Mouse (Mus musculus): ENCODE data around the gene Kctd5. TPM values are rescaled to one million over a fixed set of nuclear protein-coding genes. Genes with fewer than 3 reads are reported as not detected.
"Not testable (repeated sequence)": the region's sequence is repeated elsewhere in the genome, so short reads cannot be mapped to it uniquely, and the experiment has no call there.

Kctd5 gene
- 53.1 and 59.4 TPM in 2 replicates for polyA plus RNA-seq (2015; fragmentation: Nextera tagmentation; extraction: Ambion mirVana)

- peaks cover 8% of the 10 kb centered on the region for H3K4me1 ChIP-seq (replicated peaks; ENCODE audit: control insufficient read depth, insufficient read depth, low read length)
- peak within 1 kb of the TSS; percentile 92 for H3K4me3 ChIP-seq (ENCODE audit: low read length)
- H3K9me3 ChIP-seq (ENCODE audit: control insufficient read depth, low read length), result no peaks in the 10 kb centered on the region
- H3K36me3 ChIP-seq (ENCODE audit: control insufficient read depth, insufficient read depth, low read length), result no peaks in the 10 kb centered on the region
- ATAC-seq (ENCODE audit: low read depth), result peak; percentile 98
- H3K27me3 ChIP-seq (ENCODE audit: control insufficient read depth, insufficient read depth, low read depth, low read length), result no peaks in the 10 kb centered on the region
- H3K27ac ChIP-seq (ENCODE audit: low read length), result peak within 1 kb of the TSS; percentile 83
- under 1% methylated on average over 61 of the region's 62 CpGs for WGBS
- H3K4me2 ChIP-seq (ENCODE audit: low read depth, low read length), result peak within 1 kb of the TSS; percentile 63
- H3K9ac ChIP-seq (ENCODE audit: low read length), result peak within 1 kb of the TSS; percentile 97
Observed at GRCm38 (mm10) chr17:24072919-24073696, at the start of gene Kctd5. Kctd5 (minus strand) TSS chr17:24073485.

- Histone ChIP-seq H3K36me3 (ENCODE audit: control insufficient read depth, insufficient read depth, low read length) (no peaks in the 10 kb centered on the region), H3K27ac (ENCODE audit: low read length) (no peak overlapping the region), H3K4me2 (ENCODE audit: low read depth, low read length) (no peak overlapping the region), H3K9ac (ENCODE audit: low read length) (no peak overlapping the region), H3K4me3 (ENCODE audit: low read length) (no peak overlapping the region), H3K9me3 (ENCODE audit: control insufficient read depth, low read length) (no peaks in the 10 kb centered on the region), H3K4me1 (replicated peaks; ENCODE audit: control insufficient read depth, insufficient read depth, low read length) (peaks cover 5% of the 10 kb centered on the region; the same call in 1 of the 2 replicates), H3K27me3 (ENCODE audit: control insufficient read depth, insufficient read depth, low read depth, low read length) (no peaks in the 10 kb centered on the region)
- WGBS, result 71% methylated on average over 3 of the region's 3 CpGs
- ATAC-seq (ENCODE audit: low read depth), result no peak
Observed at GRCm38 (mm10) chr17:24119446-24119845, 46.2 kb upstream of the Kctd5 start.

GRCm38 (mm10) chr17:24113031-24113430 lies 39.7 kb upstream of the Kctd5 start:
- 84% methylated on average over 4 of the region's 4 CpGs for WGBS
- no peaks in the 10 kb centered on the region for H3K9me3 ChIP-seq (ENCODE audit: control insufficient read depth, low read length)
- no peak for ATAC-seq (ENCODE audit: low read depth)

GRCm38 (mm10) chr17:24111256-24111655 lies 38.0 kb upstream of the Kctd5 start:
- H3K4me2 ChIP-seq (ENCODE audit: low read depth, low read length), result no peak overlapping the region
- peaks cover 9% of the 10 kb centered on the region; the same call in 1 of the 2 replicates for H3K4me1 ChIP-seq (replicated peaks; ENCODE audit: control insufficient read depth, insufficient read depth, low read length)
- no peaks in the 10 kb centered on the region for H3K27me3 ChIP-seq (ENCODE audit: control insufficient read depth, insufficient read depth, low read depth, low read length)
- no peak overlapping the region for H3K9ac ChIP-seq (ENCODE audit: low read length)
- ATAC-seq (ENCODE audit: low read depth), result peak; percentile 28; the same call in 1 of the 2 replicates
- no peaks in the 10 kb centered on the region for H3K36me3 ChIP-seq (ENCODE audit: control insufficient read depth, insufficient read depth, low read length)
- H3K9me3 ChIP-seq (ENCODE audit: control insufficient read depth, low read length), result no peaks in the 10 kb centered on the region
- 31% methylated on average over 1 of the region's 1 CpGs for WGBS
- no peak overlapping the region for H3K27ac ChIP-seq (ENCODE audit: low read length)
- H3K4me3 ChIP-seq (ENCODE audit: low read length), result no peak overlapping the region

More at GRCm38 (mm10) chr17:24113031-24113430, 39.7 kb upstream of the Kctd5 start:
- Histone ChIP-seq H3K36me3 (ENCODE audit: control insufficient read depth, insufficient read depth, low read length) (no peaks in the 10 kb centered on the region), H3K4me3 (ENCODE audit: low read length) (no peak overlapping the region), H3K9ac (ENCODE audit: low read length) (no peak overlapping the region), H3K4me2 (ENCODE audit: low read depth, low read length) (no peak overlapping the region), H3K27ac (ENCODE audit: low read length) (no peak overlapping the region), H3K27me3 (ENCODE audit: control insufficient read depth, insufficient read depth, low read depth, low read length) (no peaks in the 10 kb centered on the region), H3K4me1 (replicated peaks; ENCODE audit: control insufficient read depth, insufficient read depth, low read length) (peaks cover 10% of the 10 kb centered on the region; the same call in 1 of the 2 replicates)

- Histone ChIP-seq H3K9ac (ENCODE audit: low read length) (no peak overlapping the region), H3K36me3 (ENCODE audit: control insufficient read depth, insufficient read depth, low read length) (peaks cover 4% of the 10 kb centered on the region), H3K4me2 (ENCODE audit: low read depth, low read length) (no peak overlapping the region), H3K27me3 (ENCODE audit: control insufficient read depth, insufficient read depth, low read depth, low read length) (no peaks in the 10 kb centered on the region), H3K4me1 (replicated peaks; ENCODE audit: control insufficient read depth, insufficient read depth, low read length) (0 out of 2 replicates have a peak, but pooled peaks cover 5% of the 10 kb centered on the region), H3K27ac (ENCODE audit: low read length) (no peak overlapping the region), H3K9me3 (ENCODE audit: control insufficient read depth, low read length) (no peaks in the 10 kb centered on the region), H3K4me3 (ENCODE audit: low read length) (no peak overlapping the region)
- WGBS, result 60% methylated on average over 1 of the region's 1 CpGs
- ATAC-seq (ENCODE audit: low read depth), result no peak
Observed at GRCm38 (mm10) chr17:24108896-24109295, 35.6 kb upstream of the Kctd5 start.

- no peaks in the 10 kb centered on the region for H3K9me3 ChIP-seq (ENCODE audit: control insufficient read depth, low read length)
- WGBS, result 86% methylated on average over 2 of the region's 2 CpGs
- no peak overlapping the region for H3K4me3 ChIP-seq (ENCODE audit: low read length)
- H3K27me3 ChIP-seq (ENCODE audit: control insufficient read depth, insufficient read depth, low read depth, low read length), result no peaks in the 10 kb centered on the region
- no peak for ATAC-seq (ENCODE audit: low read depth)
- H3K27ac ChIP-seq (ENCODE audit: low read length), result no peak overlapping the region
- no peak overlapping the region for H3K4me2 ChIP-seq (ENCODE audit: low read depth, low read length)
- H3K4me1 ChIP-seq (replicated peaks; ENCODE audit: control insufficient read depth, insufficient read depth, low read length), result no peaks in the 10 kb centered on the region
- H3K36me3 ChIP-seq (ENCODE audit: control insufficient read depth, insufficient read depth, low read length), result peaks cover 13% of the 10 kb centered on the region
- H3K9ac ChIP-seq (ENCODE audit: low read length), result no peak overlapping the region
Observed at GRCm38 (mm10) chr17:24105111-24105510, 31.8 kb upstream of the Kctd5 start.

- no peaks in the 10 kb centered on the region for H3K27me3 ChIP-seq (ENCODE audit: control insufficient read depth, insufficient read depth, low read depth, low read length)
- H3K36me3 ChIP-seq (ENCODE audit: control insufficient read depth, insufficient read depth, low read length), result peaks cover 16% of the 10 kb centered on the region
- no peaks in the 10 kb centered on the region for H3K4me1 ChIP-seq (replicated peaks; ENCODE audit: control insufficient read depth, insufficient read depth, low read length)
- no peak overlapping the region for H3K27ac ChIP-seq (ENCODE audit: low read length)
- H3K4me3 ChIP-seq (ENCODE audit: low read length), result no peak overlapping the region
- no peak overlapping the region for H3K4me2 ChIP-seq (ENCODE audit: low read depth, low read length)
- whole genome bisulfite sequencing, result 85% methylated on average over 4 of the region's 4 CpGs
- no peak overlapping the region for H3K9ac ChIP-seq (ENCODE audit: low read length)
- H3K9me3 ChIP-seq (ENCODE audit: control insufficient read depth, low read length), result no peaks in the 10 kb centered on the region
- no peak for ATAC-seq (ENCODE audit: low read depth)
Observed at GRCm38 (mm10) chr17:24098354-24098753, 25.1 kb upstream of the Kctd5 start.

- ATAC-seq (ENCODE audit: low read depth), result no peak
- H3K9me3 ChIP-seq (ENCODE audit: control insufficient read depth, low read length), result no peaks in the 10 kb centered on the region
- peaks cover 23% of the 10 kb centered on the region for H3K36me3 ChIP-seq (ENCODE audit: control insufficient read depth, insufficient read depth, low read length)
- H3K4me3 ChIP-seq (ENCODE audit: low read length), result no peak overlapping the region
- H3K27ac ChIP-seq (ENCODE audit: low read length), result no peak overlapping the region
- H3K4me1 ChIP-seq (replicated peaks; ENCODE audit: control insufficient read depth, insufficient read depth, low read length), result no peaks in the 10 kb centered on the region
- WGBS, result 90% methylated on average over 1 of the region's 1 CpGs
- H3K27me3 ChIP-seq (ENCODE audit: control insufficient read depth, insufficient read depth, low read depth, low read length), result no peaks in the 10 kb centered on the region
- no peak overlapping the region for H3K4me2 ChIP-seq (ENCODE audit: low read depth, low read length)
- H3K9ac ChIP-seq (ENCODE audit: low read length), result no peak overlapping the region
Observed at GRCm38 (mm10) chr17:24090575-24090974, 17.3 kb upstream of the Kctd5 start.

GRCm38 (mm10) chr17:24086399-24086798 lies 13.1 kb upstream of the Kctd5 start:
- peaks cover 18% of the 10 kb centered on the region for H3K36me3 ChIP-seq (ENCODE audit: control insufficient read depth, insufficient read depth, low read length)
- ATAC-seq (ENCODE audit: low read depth), result not testable (repeated sequence)

More at GRCm38 (mm10) chr17:24086399-24086798, 13.1 kb upstream of the Kctd5 start:
- H3K27ac ChIP-seq (ENCODE audit: low read length); H3K9ac ChIP-seq (ENCODE audit: low read length); H3K9me3 ChIP-seq (ENCODE audit: control insufficient read depth, low read length); H3K4me2 ChIP-seq (ENCODE audit: low read depth, low read length); H3K4me1 ChIP-seq (replicated peaks; ENCODE audit: control insufficient read depth, insufficient read depth, low read length); H3K27me3 ChIP-seq (ENCODE audit: control insufficient read depth, insufficient read depth, low read depth, low read length); H3K4me3 ChIP-seq (ENCODE audit: low read length): not testable (repeated sequence)
- 80% methylated on average over 3 of the region's 4 CpGs for WGBS

Measured in lung, embryonic 16.5 days (tissue).